Mouse (Mus musculus): ENCODE measurements around the gene Btbd35f1. TPM values are rescaled to one million over a fixed set of nuclear protein-coding genes. Genes with fewer than 3 reads are reported as not detected.
"Not testable (repeated sequence)": the region's sequence is repeated elsewhere in the genome, so short reads cannot be mapped to it uniquely, and the experiment has no call there.

The Btbd35f1 gene
- not detected in 2 replicates for polyA plus RNA-seq (2015; fragmentation: Nextera tagmentation; extraction: Ambion mirVana)

DNA sequence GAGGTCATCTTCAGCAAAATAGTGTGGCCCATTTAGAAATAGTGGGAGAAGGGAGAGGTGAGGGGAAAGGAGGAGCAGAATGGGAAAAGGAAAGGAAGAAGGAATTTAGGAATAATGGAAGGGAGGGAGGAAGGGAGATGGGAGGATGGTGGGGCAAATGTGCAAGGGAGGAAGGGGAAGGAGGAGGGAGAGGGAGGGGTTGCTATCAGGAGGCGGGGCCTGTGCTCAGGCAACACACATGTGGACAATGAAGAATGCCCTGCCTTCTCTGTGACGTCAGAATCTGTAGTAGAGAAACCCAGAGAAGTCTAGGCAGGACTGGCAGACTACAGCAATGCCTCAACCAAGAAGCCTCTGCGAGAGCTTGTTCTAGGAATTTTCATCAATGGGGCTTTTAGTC is at the start of gene Btbd35f1:
Btbd35f1 (plus strand) TSS at position 301 of the 400 bp plus-strand sequence.
- H3K27me3 ChIP-seq (replicated peaks; ENCODE audit: control insufficient read depth, insufficient read depth, low read length); H3K27ac ChIP-seq (ENCODE audit: low read depth, low read length); H3K4me3 ChIP-seq (ENCODE audit: low read depth, low read length); H3K4me1 ChIP-seq (replicated peaks; ENCODE audit: control insufficient read depth, insufficient read depth, low read length); H3K36me3 ChIP-seq (ENCODE audit: control insufficient read depth, insufficient read depth); ATAC-seq; H3K4me2 ChIP-seq (replicated peaks; ENCODE audit: low read depth); H3K9me3 ChIP-seq (ENCODE audit: control insufficient read depth); H3K9ac ChIP-seq (ENCODE audit: low read depth, low read length): not testable (repeated sequence)
- WGBS = no CpG with 5 or more reads among the region's 3 CpGs

- H3K4me1 ChIP-seq (replicated peaks; ENCODE audit: control insufficient read depth, insufficient read depth, low read length); H3K9me3 ChIP-seq (ENCODE audit: control insufficient read depth); H3K27me3 ChIP-seq (replicated peaks; ENCODE audit: control insufficient read depth, insufficient read depth, low read length); ATAC-seq; H3K36me3 ChIP-seq (ENCODE audit: control insufficient read depth, insufficient read depth); H3K27ac ChIP-seq (ENCODE audit: low read depth, low read length); H3K4me2 ChIP-seq (replicated peaks; ENCODE audit: low read depth); H3K4me3 ChIP-seq (ENCODE audit: low read depth, low read length); H3K9ac ChIP-seq (ENCODE audit: low read depth, low read length): not testable (repeated sequence)
- WGBS = 93% methylated on average over 1 of the region's 1 CpGs
Observed at GRCm38 (mm10) chrX:32590878-32591542, 31.2 kb downstream of the Btbd35f1 start.

DNA sequence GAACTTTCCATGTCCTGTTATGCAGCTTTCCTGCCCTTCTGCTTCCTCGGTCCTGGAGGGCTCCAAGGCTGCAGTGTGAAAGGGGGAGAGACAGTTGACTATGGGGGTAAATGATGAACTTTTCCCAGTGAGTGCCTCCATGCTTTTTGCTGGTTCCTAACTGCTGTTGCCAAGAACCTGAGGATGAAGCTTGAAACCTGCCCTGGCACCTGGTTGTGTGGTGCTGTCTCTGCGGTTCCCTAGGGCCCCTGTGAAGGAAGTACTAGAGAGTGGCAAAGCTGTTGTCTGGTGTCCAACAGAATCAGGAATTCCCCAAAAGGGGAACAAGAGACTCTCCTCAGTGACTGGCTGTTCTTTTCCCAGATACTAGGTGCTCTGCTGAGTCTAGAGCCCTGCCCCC is 41.2 kb downstream of the Btbd35f1 start:
- H3K27ac ChIP-seq (ENCODE audit: low read depth, low read length); H3K4me1 ChIP-seq (replicated peaks; ENCODE audit: control insufficient read depth, insufficient read depth, low read length); H3K27me3 ChIP-seq (replicated peaks; ENCODE audit: control insufficient read depth, insufficient read depth, low read length); H3K9ac ChIP-seq (ENCODE audit: low read depth, low read length); H3K4me2 ChIP-seq (replicated peaks; ENCODE audit: low read depth); H3K9me3 ChIP-seq (ENCODE audit: control insufficient read depth); H3K36me3 ChIP-seq (ENCODE audit: control insufficient read depth, insufficient read depth); ATAC-seq; H3K4me3 ChIP-seq (ENCODE audit: low read depth, low read length): not testable (repeated sequence)
- WGBS = 90% methylated on average over 1 of the region's 2 CpGs

DNA sequence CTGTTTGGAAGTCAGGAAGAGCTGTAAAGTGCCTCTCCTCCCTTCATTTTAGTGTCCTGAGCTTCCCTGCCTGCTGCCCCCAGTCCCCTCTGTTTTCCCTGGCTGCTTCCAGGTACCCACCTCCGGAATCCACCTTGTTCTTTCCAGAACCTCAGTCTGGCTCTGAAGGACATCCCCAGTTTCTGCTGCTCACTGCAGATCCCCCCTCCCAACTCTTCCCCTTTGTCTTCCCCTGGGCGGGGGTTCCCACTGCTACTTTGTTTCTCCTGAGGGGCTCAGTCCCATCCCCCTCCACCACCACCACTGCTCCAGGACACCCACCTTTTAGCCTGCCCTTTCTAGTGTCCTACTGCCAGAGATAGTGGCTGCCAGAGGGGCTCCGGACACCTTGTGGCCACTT is 41.6 kb downstream of the Btbd35f1 start:
- H3K36me3 ChIP-seq (ENCODE audit: control insufficient read depth, insufficient read depth); H3K9me3 ChIP-seq (ENCODE audit: control insufficient read depth); H3K4me1 ChIP-seq (replicated peaks; ENCODE audit: control insufficient read depth, insufficient read depth, low read length); ATAC-seq; H3K27ac ChIP-seq (ENCODE audit: low read depth, low read length); H3K9ac ChIP-seq (ENCODE audit: low read depth, low read length); H3K4me3 ChIP-seq (ENCODE audit: low read depth, low read length); H3K4me2 ChIP-seq (replicated peaks; ENCODE audit: low read depth); H3K27me3 ChIP-seq (replicated peaks; ENCODE audit: control insufficient read depth, insufficient read depth, low read length): not testable (repeated sequence)
- 72% methylated on average over 3 of the region's 3 CpGs for WGBS

Other genes with a start within 250 kb of the Btbd35f1 start
- gene Gm5926, start 90.7 kb downstream of the Btbd35f1 start, polyA plus RNA-seq (2015; fragmentation: Nextera tagmentation; extraction: Ambion mirVana) = not detected in 2 replicates
- gene Btbd35f21, start 166.1 kb downstream of the Btbd35f1 start, polyA plus RNA-seq (2015; fragmentation: Nextera tagmentation; extraction: Ambion mirVana) = not detected in 2 replicates